Mouse (Mus musculus) limb, embryonic 14.5 days (tissue): Measurements from ENCODE around the gene Abtb2. TPM values are rescaled to one million over a fixed set of nuclear protein-coding genes. Genes with fewer than 3 reads are reported as not detected.
A peak's percentile ranks its signal among the peaks of the same experiment; 100 is the strongest.

Experiments
- ATAC-seq: fragments of 200-750 bp; cut with Nextera tagmentation; 2 replicates; pipeline ENCODE4 v1.8.0; 2017; ENCODE audit warnings: low read depth, moderate number of reproducible peaks, moderate TSS enrichment; ENCODE audit not compliant: low FRiP score
- DNase-seq: peaks from one replicate; pipeline ENCODE4 v3.0.0-alpha.2; 2015; ENCODE audit warnings: low spot score
- H3K27ac ChIP-seq: fragments of 300-500 bp; sonication (generic); replicated peaks from 2 replicates; pipeline ENCODE4 v1.5.1; 2014; ENCODE audit warnings: low read depth, mild to moderate bottlenecking, low read length, moderate library complexity, mixed read lengths
- H3K27me3 ChIP-seq: fragments of 300-500 bp; sonication (generic); 2 replicates; pipeline ENCODE4 v1.6.1; 2014; ENCODE audit warnings: low read length, mixed read lengths; ENCODE audit not compliant: control insufficient read depth, insufficient read depth
- H3K36me3 ChIP-seq: fragments of 300-500 bp; sonication (generic); 2 replicates; pipeline ENCODE4 v1.6.1; 2014; ENCODE audit warnings: mild to moderate bottlenecking, low read length, moderate library complexity, mixed read lengths; ENCODE audit not compliant: control insufficient read depth, insufficient read depth
- H3K4me1 ChIP-seq: fragments of 300-500 bp; sonication (generic); 2 replicates; pipeline ENCODE4 v1.6.1; 2014; ENCODE audit warnings: antibody characterized with exemption, low read length, mixed read lengths; ENCODE audit not compliant: control insufficient read depth, insufficient read depth
- H3K4me2 ChIP-seq: fragments of 300-500 bp; sonication (generic); replicated peaks from 2 replicates; pipeline ENCODE4 v1.6.1; 2014; ENCODE audit warnings: low read depth, mild to moderate bottlenecking, low read length, moderate library complexity; ENCODE audit not compliant: severe bottlenecking
- H3K4me3 ChIP-seq: fragments of 300-500 bp; sonication (generic); replicated peaks from 2 replicates; pipeline ENCODE4 v1.5.1; 2014; ENCODE audit warnings: low read length
- H3K9ac ChIP-seq: fragments of 300-500 bp; sonication (generic); 2 replicates; pipeline ENCODE4 v1.6.1; 2014; ENCODE audit warnings: mild to moderate bottlenecking, low read depth, low read length, moderate library complexity; ENCODE audit not compliant: severe bottlenecking
- H3K9me3 ChIP-seq: fragments of 300-500 bp; sonication (generic); 2 replicates; pipeline ENCODE4 v1.6.1; 2016; ENCODE audit warnings: low read length; ENCODE audit not compliant: control insufficient read depth
- POLR2A ChIP-seq: fragments of 200-500 bp; IDR thresholded peaks from 2 replicates; pipeline ENCODE4 v1.8.0; 2012; ENCODE audit warnings: inconsistent platforms, mild to moderate bottlenecking, moderate library complexity, borderline replicate concordance; ENCODE audit not compliant: insufficient read depth, insufficient read length; ENCODE audit errors: extremely low read depth
- WGBS: fragments of 180-500 bp; shearing (Covaris S2); extraction: QIAGEN DNeasy Blood & Tissue Kit; methylation state at CpG from one replicate; pipeline ENCODE4 v1.1.7; 2014; 5-methylcytosine and 5-hydroxymethylcytosine counted together
- polyA plus RNA-seq, 2 experiments: library from polyadenylated mRNA; depleted of rRNA in 1 of 2; stranded (reverse) in 1 of 2; unstranded in 1 of 2; fragments of >200 nt; fragmentation: Nextera tagmentation in 1 of 2; extraction: Ambion mirVana in 1 of 2; gene quantifications; 2 replicates each; pipeline versions ENCODE4 v1.2.1 to v1.2.3; 2012 to 2014

Abtb2 gene
- polyA plus RNA-seq, 2 experiments = 15.6 to 22.7 TPM

- Histone ChIP-seq H3K4me1 (no peaks in the 10 kb centered on the region), H3K27me3 (no peaks in the 10 kb centered on the region), H3K4me2 (no peak overlapping the region), H3K9me3 (no peaks in the 10 kb centered on the region), H3K36me3 (no peaks in the 10 kb centered on the region), H3K9ac (no peak overlapping the region), H3K27ac (no peak overlapping the region), H3K4me3 (no peak overlapping the region)
- DNase-seq (no peak), ATAC-seq (no peak)
- TF ChIP-seq POLR2A = no peak
- 70% methylated on average over 10 of the region's 10 CpGs for WGBS
Observed at GRCm38 (mm10) chr2:103556125-103556877, 9.8 kb upstream of the Abtb2 start.

- H3K4me2 ChIP-seq = no peak overlapping the region
- H3K9ac ChIP-seq = no peak overlapping the region
- H3K27me3 ChIP-seq = no peaks in the 10 kb centered on the region
- H3K9me3 ChIP-seq = no peaks in the 10 kb centered on the region
- peaks cover 8% of the 10 kb centered on the region for H3K4me1 ChIP-seq
- DNase-seq (no peak), ATAC-seq (no peak)
- no peaks in the 10 kb centered on the region for H3K36me3 ChIP-seq
- no peak overlapping the region for H3K27ac ChIP-seq
- TF ChIP-seq POLR2A = no peak
- H3K4me3 ChIP-seq = no peak overlapping the region
- 71% methylated on average over 4 of the region's 4 CpGs for WGBS
Observed at GRCm38 (mm10) chr2:103560955-103561354, 5.2 kb upstream of the Abtb2 start.

- Histone ChIP-seq H3K4me3 (peak overlapping the region; percentile 75), H3K36me3 (no peaks in the 10 kb centered on the region), H3K9ac (no peak overlapping the region), H3K4me2 (peak overlapping the region; percentile 88), H3K9me3 (no peaks in the 10 kb centered on the region), H3K27ac (no peak overlapping the region), H3K4me1 (peaks cover 25% of the 10 kb centered on the region), H3K27me3 (no peaks in the 10 kb centered on the region)
- DNase-seq (peak; percentile 66), ATAC-seq (no peak)
- 12% methylated on average over 8 of the region's 8 CpGs for WGBS
- no peak for TF ChIP-seq POLR2A
Observed at GRCm38 (mm10) chr2:103564427-103565023, 1.6 kb upstream of the Abtb2 start.

- H3K9me3 ChIP-seq = no peaks in the 10 kb centered on the region
- under 1% methylated on average over 22 of the region's 22 CpGs for WGBS
- no peaks in the 10 kb centered on the region for H3K36me3 ChIP-seq
- DNase-seq (peak; percentile 67), ATAC-seq (peak; percentile 6; the same call in 1 of the 2 replicates)
- H3K27me3 ChIP-seq = no peaks in the 10 kb centered on the region
- H3K27ac ChIP-seq = no peak overlapping the region
- no peak for TF ChIP-seq POLR2A
- peak overlapping the region; percentile 5; the same call in 1 of the 2 replicates for H3K9ac ChIP-seq
- peaks cover 32% of the 10 kb centered on the region for H3K4me1 ChIP-seq
- H3K4me3 ChIP-seq = peak overlapping the region; percentile 75
- peak overlapping the region; percentile 88 for H3K4me2 ChIP-seq
Observed at GRCm38 (mm10) chr2:103565171-103565591, 929 bp upstream of the Abtb2 start.

GRCm38 (mm10) chr2:103566423-103566712 is 258 bp downstream of the Abtb2 start:
- no peaks in the 10 kb centered on the region for H3K9me3 ChIP-seq
- peak overlapping the region; percentile 88 for H3K27ac ChIP-seq
- WGBS = 0% methylated on average over 34 of the region's 40 CpGs
- H3K4me1 ChIP-seq = peaks cover 38% of the 10 kb centered on the region
- no peaks in the 10 kb centered on the region for H3K36me3 ChIP-seq
- H3K9ac ChIP-seq = peak overlapping the region; percentile 74
- DNase-seq (no peak), ATAC-seq (peak; percentile 62)
- TF ChIP-seq POLR2A = no peak
- H3K27me3 ChIP-seq = no peaks in the 10 kb centered on the region
- peak overlapping the region; percentile 75 for H3K4me3 ChIP-seq
- peak overlapping the region; percentile 88 for H3K4me2 ChIP-seq
